ENCODE assay signal across 45 mouse cellular contexts in the genomic region with DNA sequence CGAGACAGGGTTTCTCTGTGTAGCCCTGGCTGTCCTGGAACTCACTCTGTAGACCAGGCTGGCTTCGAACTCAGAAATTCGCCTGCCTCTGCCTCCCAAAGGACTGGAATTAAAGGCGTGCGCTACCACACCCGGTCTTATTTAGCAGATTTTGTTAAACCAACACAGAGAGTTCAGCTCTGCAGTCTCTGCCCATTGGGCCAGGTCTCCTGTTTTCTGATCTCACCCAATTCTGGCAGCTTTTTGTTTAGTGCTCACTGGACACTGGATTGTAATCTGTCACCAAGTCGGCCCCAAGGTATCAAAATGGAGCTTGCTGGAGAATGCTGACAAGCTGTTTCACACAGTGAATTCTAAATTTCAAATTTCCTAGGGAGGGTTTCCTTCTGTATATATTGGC. TPM values are rescaled to one million over a fixed set of nuclear protein-coding genes. Genes with fewer than 3 reads are reported as not detected.
"Had no signal": no experiment of that assay in that cellular context is flagged by ENCODE, and none has a peak within 500 bp of the region (broad histone marks: within the 10 kb centered on the region; RNA-seq: fewer than 3 reads in every experiment).

No protein-coding gene starts in this region.

- H3K27ac ChIP-seq: left cerebral cortex, adult 2 months; limb, embryonic 10.5 days; limb, embryonic 12.5 days; limb, embryonic 13.5 days; limb, embryonic 15.5 days; liver, embryonic 12.5 days; liver, embryonic 13.5 days; liver, embryonic 14.5 days; macrophage; midbrain, embryonic 10.5 days; midbrain, embryonic 12.5 days; midbrain, embryonic 13.5 days; midbrain, embryonic 15.5 days; neural tube, embryonic 12.5 days had no signal

- H3K4me3 ChIP-seq: limb, embryonic 10.5 days; limb, embryonic 12.5 days; limb, embryonic 13.5 days; limb, embryonic 15.5 days; liver, embryonic 12.5 days; liver, embryonic 13.5 days; liver, embryonic 15.5 days; lung, embryonic 15.5 days; megakaryocyte, embryonic 14.5 days; midbrain, embryonic 10.5 days; midbrain, embryonic 12.5 days; midbrain, embryonic 13.5 days; midbrain, embryonic 15.5 days; myocyte; neural tube, embryonic 12.5 days had no signal

- H3K4me1 ChIP-seq: limb, embryonic 15.5 days had no signal

- DNase-seq: left cerebral cortex, postnatal 4 days; liver, embryonic 13.5 days; liver, postnatal 0 days; lung, embryonic 14.5 days; lung, postnatal 10 days; lung, postnatal 14 days; lung, postnatal 4 days; midbrain, embryonic 14.5 days had no signal

- H3K36me3 ChIP-seq: limb, embryonic 10.5 days; limb, embryonic 12.5 days; limb, embryonic 13.5 days; limb, embryonic 15.5 days; liver, embryonic 12.5 days; liver, embryonic 13.5 days; liver, embryonic 15.5 days; lung, embryonic 15.5 days; midbrain, embryonic 10.5 days; midbrain, embryonic 12.5 days; midbrain, embryonic 13.5 days; midbrain, embryonic 15.5 days; neural tube, embryonic 12.5 days had no signal

- H3K9ac ChIP-seq: limb, embryonic 12.5 days; limb, embryonic 13.5 days; limb, embryonic 15.5 days; liver, embryonic 12.5 days; liver, embryonic 13.5 days; liver, embryonic 14.5 days; liver, embryonic 15.5 days; liver, postnatal 0 days; lung, embryonic 14.5 days; lung, embryonic 15.5 days; midbrain, embryonic 12.5 days; midbrain, embryonic 13.5 days; midbrain, embryonic 15.5 days; neural tube, embryonic 12.5 days had no signal

- H3K27me3 ChIP-seq: limb, embryonic 12.5 days; limb, embryonic 13.5 days; limb, embryonic 15.5 days; liver, embryonic 12.5 days; liver, embryonic 13.5 days; liver, embryonic 15.5 days; lung, embryonic 15.5 days; megakaryocyte, embryonic 14.5 days; midbrain, embryonic 12.5 days; midbrain, embryonic 13.5 days; neural tube, embryonic 12.5 days had no signal

RNA-seq across cellular contexts. Expression of a gene that starts 21.0 kb away (rescaled TPM):
- total RNA-seq: left cerebral cortex, adult 2 months; left cerebral cortex, adult 8-10 months; left cerebral cortex, postnatal 10 days; left cerebral cortex, postnatal 14 days; left cerebral cortex, postnatal 25 days; left cerebral cortex, postnatal 36 days; left cerebral cortex, postnatal 4 days; megakaryocyte progenitor cell, adult 5-6 weeks; megakaryocyte, adult 5-6 weeks; megakaryocyte-erythroid progenitor cell, adult 5-6 weeks; midbrain, postnatal 0 days; monocyte, adult 5-6 weeks had no signal
- polyA plus RNA-seq: limb, embryonic 10.5 days; limb, embryonic 11.5 days; limb, embryonic 12.5 days; limb, embryonic 13.5 days; limb, embryonic 14.5 days; limb, embryonic 15.5 days; liver, embryonic 11.5 days; liver, embryonic 12.5 days; liver, embryonic 13.5 days; liver, embryonic 14.5 days; liver, embryonic 15.5 days; liver, embryonic 16.5 days; liver, postnatal 0 days; lung, adult 2 months; lung, embryonic 14.5 days; lung, embryonic 15.5 days; lung, embryonic 16.5 days; lung, postnatal 0 days; macrophage; midbrain, embryonic 10.5 days; midbrain, embryonic 11.5 days; midbrain, embryonic 12.5 days; midbrain, embryonic 13.5 days; midbrain, embryonic 14.5 days; midbrain, embryonic 15.5 days; midbrain, embryonic 16.5 days; midbrain, postnatal 0 days; myocyte; neural tube, embryonic 11.5 days; neural tube, embryonic 12.5 days had no signal

RNA-seq across cellular contexts. Expression of a gene that starts 32.5 kb away (rescaled TPM):
- total RNA-seq: megakaryocyte, adult 5-6 weeks; megakaryocyte-erythroid progenitor cell, adult 5-6 weeks; monocyte, adult 5-6 weeks had no signal
- polyA plus RNA-seq: myocyte had no signal
